21 mouse cellular contexts compared by ENCODE assay signal in genomic region chr14:77716981-77717380, GRCm38 (mm10).
DNase-seq lines count a peak whose midpoint lies in the region; ATAC-seq and TF ChIP-seq lines count a peak whose summit lies in the region.
"Had no signal": no experiment of that assay in that cellular context is flagged by ENCODE, and none has a peak within 500 bp of the region (broad histone marks: within the 10 kb centered on the region; RNA-seq: fewer than 3 reads in every experiment).

No protein-coding gene starts in this region.

- TF ChIP-seq POLR2A in heart, adult 2 months (IDR thresholded peaks at IDR 0.05; ENCODE audit: insufficient read depth, low read depth, low read length): no peak

- no peak for ATAC-seq in heart, embryonic 11.5 days (replicated peaks; ENCODE audit: insufficient number of reproducible peaks, low FRiP score, low TSS enrichment)
- ATAC-seq: activated CD4-positive, CD25-positive, alpha-beta regulatory T cell, adult 4 months; forebrain, embryonic 13.5 days; forebrain, embryonic 15.5 days; forebrain, postnatal 0 days; Patski had no signal

- no peaks in the 10 kb centered on the region for H3K79me2 ChIP-seq in heart, adult 2 months (replicated peaks; ENCODE audit: control insufficient read depth, insufficient read depth, low read length)

- DNase-seq in heart, adult 2 months: no peak
- peak; percentile 29 for DNase-seq in R1 (ENCODE audit: low read depth, low spot score)
- DNase-seq in right cerebral cortex, adult 2 months (ENCODE audit: low spot score in 2 of 2): no peak
- no peak for DNase-seq in kidney, postnatal 10 days
- DNase-seq: adrenal gland, adult 8-10 months; adrenal gland, postnatal 14 days; adrenal gland, postnatal 36 days; cerebellum, adult 11-12 months; cerebellum, adult 2 months; cerebellum, adult 9-10 months; cerebellum, postnatal 10 days; cerebellum, postnatal 25 days; forebrain, postnatal 0 days had no signal

- H3K27me3 ChIP-seq in heart, embryonic 11.5 days (ENCODE audit: control insufficient read depth, insufficient read depth, low read length): no peaks in the 10 kb centered on the region
- H3K27me3 ChIP-seq in heart, adult 2 months (ENCODE audit: control insufficient read depth, insufficient read depth, low read length): no peaks in the 10 kb centered on the region
- H3K27me3 ChIP-seq: embryonic facial prominence, embryonic 12.5 days; forebrain, embryonic 13.5 days; forebrain, embryonic 15.5 days; Patski had no signal

- H3K9ac ChIP-seq in heart, embryonic 11.5 days (ENCODE audit: low read depth, low read length): no peak overlapping the region
- no peak overlapping the region for H3K9ac ChIP-seq in heart, adult 2 months (ENCODE audit: low read depth, low read length)
- H3K9ac ChIP-seq: embryonic facial prominence, embryonic 12.5 days; forebrain, embryonic 13.5 days; forebrain, embryonic 15.5 days; forebrain, postnatal 0 days had no signal

- TF ChIP-seq EP300 in heart, adult 2 months (IDR thresholded peaks at IDR 0.05; ENCODE audit: insufficient read depth, low read depth, low read length): no peak

- no peaks in the 10 kb centered on the region for H3K4me1 ChIP-seq in heart, embryonic 11.5 days (ENCODE audit: control insufficient read depth, insufficient read depth, low read length)
- no peaks in the 10 kb centered on the region for H3K4me1 ChIP-seq in heart, adult 2 months (ENCODE audit: control insufficient read depth, insufficient read depth, low read length)
- H3K4me1 ChIP-seq: embryonic facial prominence, embryonic 12.5 days had no signal

- peak overlapping the region; percentile 12; the same call in 1 of the 2 replicates for H3K27ac ChIP-seq in heart, embryonic 11.5 days (ENCODE audit: low read depth, low read length)
- no peak overlapping the region for H3K27ac ChIP-seq in heart, adult 2 months
- H3K27ac ChIP-seq: embryonic facial prominence, embryonic 10.5 days; embryonic facial prominence, embryonic 12.5 days; forebrain, embryonic 13.5 days; forebrain, embryonic 15.5 days had no signal

- no peaks in the 10 kb centered on the region for H3K36me3 ChIP-seq in heart, embryonic 11.5 days (ENCODE audit: control insufficient read depth, insufficient read depth, low read length)
- H3K36me3 ChIP-seq in heart, adult 2 months (ENCODE audit: control insufficient read depth, insufficient read depth, low read length): no peaks in the 10 kb centered on the region
- H3K36me3 ChIP-seq: embryonic facial prominence, embryonic 10.5 days; forebrain, embryonic 15.5 days; G1E had no signal

- no peak for TF ChIP-seq CTCF in heart, adult 2 months (IDR thresholded peaks at IDR 0.05)

- WGBS in heart, embryonic 11.5 days (ENCODE audit: insufficient replicate concordance): 83% methylated on average over 5 of the region's 5 CpGs
- 93% methylated on average over 5 of the region's 5 CpGs for WGBS in heart, adult 2 months

- H3K9me3 ChIP-seq in heart, embryonic 11.5 days (replicated peaks; ENCODE audit: control insufficient read depth, low read length): no peaks in the 10 kb centered on the region
- H3K9me3 ChIP-seq: embryonic facial prominence, embryonic 10.5 days; embryonic facial prominence, embryonic 12.5 days; forebrain, embryonic 15.5 days had no signal

- intact Hi-C loops in heart, adult 2 months (cut with DNase I): no loop called here

- no peak overlapping the region for H3K4me2 ChIP-seq in heart, embryonic 11.5 days
- H3K4me2 ChIP-seq: embryonic facial prominence, embryonic 12.5 days; forebrain, embryonic 13.5 days; forebrain, embryonic 15.5 days had no signal

- H3K4me3 ChIP-seq in heart, embryonic 11.5 days (ENCODE audit: low read depth, low read length): no peak overlapping the region
- H3K4me3 ChIP-seq in heart, adult 2 months: no peak overlapping the region
- H3K4me3 ChIP-seq: embryonic facial prominence, embryonic 10.5 days; embryonic facial prominence, embryonic 12.5 days; forebrain, embryonic 13.5 days; forebrain, embryonic 15.5 days had no signal
